Mouse (Mus musculus): ENCODE measurements at regions not wholly inside any gene's neighbourhood (a gene's known extent, or its start where the extent isn't known, plus 50 kb on each side); places are given as distances from the start of the nearest gene placed in this dataset.

GRCm38 (mm10) chr6:31078413-31078812 is 119.5 kb upstream of the Klf14 start:
- Histone ChIP-seq H3K9me3 (ENCODE audit: control insufficient read depth, low read length) (no peaks in the 10 kb centered on the region), H3K27me3 (ENCODE audit: control insufficient read depth, insufficient read depth, low read depth, low read length) (no peaks in the 10 kb centered on the region), H3K4me1 (replicated peaks; ENCODE audit: control insufficient read depth, insufficient read depth, low read length) (peaks cover 49% of the 10 kb centered on the region), H3K4me2 (ENCODE audit: low read depth, low read length) (no peak overlapping the region), H3K4me3 (ENCODE audit: low read length) (no peak overlapping the region), H3K9ac (ENCODE audit: low read length) (no peak overlapping the region), H3K36me3 (ENCODE audit: control insufficient read depth, insufficient read depth, low read length) (no peaks in the 10 kb centered on the region), H3K27ac (ENCODE audit: low read length) (peak overlapping the region; percentile 91)
- ATAC-seq (ENCODE audit: low read depth), result 0 out of 2 replicates have a peak, but pooled peaks have one; percentile 7
- WGBS, result 46% methylated on average over 6 of the region's 6 CpGs

DNA sequence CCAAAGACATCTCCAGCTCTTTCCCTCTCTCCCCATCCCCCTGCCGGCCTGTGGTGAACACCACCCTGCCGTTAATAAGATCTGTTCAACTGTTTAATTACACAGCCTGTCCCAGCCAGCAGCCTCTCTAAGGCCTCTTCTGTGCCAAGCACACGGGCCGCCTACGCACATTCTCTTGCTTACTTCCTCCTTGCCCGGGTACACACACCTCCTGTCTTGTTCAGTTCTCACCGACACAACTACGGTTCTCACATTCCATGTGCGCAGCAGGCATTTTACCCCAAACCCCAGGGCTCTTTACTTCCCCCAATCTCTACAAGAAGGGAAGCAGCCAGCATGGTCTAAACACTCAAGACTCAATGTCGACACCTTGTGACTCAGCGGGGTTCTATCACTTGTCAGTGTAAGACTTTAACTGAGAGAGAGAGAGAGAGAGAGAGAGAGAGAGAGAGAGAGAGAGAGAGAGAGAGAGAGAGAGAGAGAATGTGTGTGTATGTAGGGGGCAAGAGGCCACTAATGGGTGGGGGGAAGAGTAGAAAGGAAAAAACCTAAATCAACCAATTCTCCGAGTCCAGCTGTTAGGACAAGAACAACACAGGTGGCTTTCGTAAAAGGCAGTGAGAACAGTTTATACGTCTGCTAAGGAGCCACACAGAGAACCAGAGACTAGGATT is 120.8 kb upstream of the Klf14 start:
- no peak overlapping the region for H3K9ac ChIP-seq (ENCODE audit: low read length)
- H3K36me3 ChIP-seq (ENCODE audit: control insufficient read depth, insufficient read depth, low read length), result no peaks in the 10 kb centered on the region
- no peak overlapping the region for H3K4me3 ChIP-seq (ENCODE audit: low read length)
- H3K9me3 ChIP-seq (ENCODE audit: control insufficient read depth, low read length), result no peaks in the 10 kb centered on the region
- H3K27ac ChIP-seq (ENCODE audit: low read length), result peak overlapping the region; percentile 71
- H3K4me1 ChIP-seq (replicated peaks; ENCODE audit: control insufficient read depth, insufficient read depth, low read length), result peaks cover 44% of the 10 kb centered on the region
- 46% methylated on average over 14 of the region's 14 CpGs for WGBS
- ATAC-seq (ENCODE audit: low read depth), result 0 out of 2 replicates have a peak, but pooled peaks have one; percentile 9
- H3K27me3 ChIP-seq (ENCODE audit: control insufficient read depth, insufficient read depth, low read depth, low read length), result no peaks in the 10 kb centered on the region
- H3K4me2 ChIP-seq (ENCODE audit: low read depth, low read length), result no peak overlapping the region

DNA sequence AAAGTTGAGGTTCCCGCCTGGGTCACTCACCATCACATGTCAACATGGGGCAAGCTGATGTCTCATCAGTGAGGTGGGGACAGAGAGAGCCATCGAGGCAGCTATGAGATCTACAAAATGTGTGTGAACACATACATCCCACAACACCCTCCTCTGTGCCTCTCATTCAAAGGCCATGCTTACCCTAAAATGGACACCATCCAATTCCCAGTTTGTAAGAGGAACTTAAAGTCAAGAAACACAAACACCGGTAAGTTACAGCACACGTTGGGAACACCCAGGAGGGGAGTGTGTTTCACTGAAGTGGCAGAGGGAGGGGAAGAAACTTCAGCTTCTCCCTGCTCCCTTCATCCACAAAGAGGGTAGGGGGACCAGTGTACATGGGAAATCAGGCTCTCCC is 121.4 kb upstream of the Klf14 start:
- no peak overlapping the region for H3K4me3 ChIP-seq (ENCODE audit: low read length)
- no peak overlapping the region for H3K4me2 ChIP-seq (ENCODE audit: low read depth, low read length)
- peaks cover 44% of the 10 kb centered on the region for H3K4me1 ChIP-seq (replicated peaks; ENCODE audit: control insufficient read depth, insufficient read depth, low read length)
- H3K36me3 ChIP-seq (ENCODE audit: control insufficient read depth, insufficient read depth, low read length), result no peaks in the 10 kb centered on the region
- H3K9ac ChIP-seq (ENCODE audit: low read length), result no peak overlapping the region
- H3K9me3 ChIP-seq (ENCODE audit: control insufficient read depth, low read length), result no peaks in the 10 kb centered on the region
- H3K27ac ChIP-seq (ENCODE audit: low read length), result peak overlapping the region; percentile 71
- no peaks in the 10 kb centered on the region for H3K27me3 ChIP-seq (ENCODE audit: control insufficient read depth, insufficient read depth, low read depth, low read length)
- no peak for ATAC-seq (ENCODE audit: low read depth)
- 46% methylated on average over 4 of the region's 4 CpGs for WGBS

DNA sequence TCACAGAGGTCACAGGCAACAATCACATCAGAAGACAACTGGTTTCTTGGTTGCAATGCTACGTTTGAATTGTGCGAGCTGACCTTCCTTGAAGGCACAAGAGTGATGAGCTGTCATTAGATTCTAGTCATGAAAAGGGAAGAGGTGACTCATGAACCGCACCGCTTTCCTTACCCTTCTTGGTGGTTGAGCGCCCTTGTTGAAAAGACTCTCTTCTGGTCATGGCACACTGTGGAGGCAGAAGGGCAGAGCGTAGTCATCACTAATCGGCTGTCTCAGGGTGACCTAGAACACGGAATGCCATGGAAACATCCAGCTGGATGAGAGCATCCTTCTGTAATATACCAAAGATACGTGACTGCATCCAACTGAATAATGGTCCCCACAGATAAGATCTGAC is 121.8 kb upstream of the Klf14 start:
- Histone ChIP-seq H3K9ac (ENCODE audit: low read length) (no peak overlapping the region), H3K9me3 (ENCODE audit: control insufficient read depth, low read length) (no peaks in the 10 kb centered on the region), H3K27ac (ENCODE audit: low read length) (no peak overlapping the region), H3K4me1 (replicated peaks; ENCODE audit: control insufficient read depth, insufficient read depth, low read length) (peaks cover 41% of the 10 kb centered on the region), H3K4me2 (ENCODE audit: low read depth, low read length) (no peak overlapping the region), H3K36me3 (ENCODE audit: control insufficient read depth, insufficient read depth, low read length) (no peaks in the 10 kb centered on the region), H3K27me3 (ENCODE audit: control insufficient read depth, insufficient read depth, low read depth, low read length) (no peaks in the 10 kb centered on the region), H3K4me3 (ENCODE audit: low read length) (no peak overlapping the region)
- WGBS, result 87% methylated on average over 9 of the region's 9 CpGs
- no peak for ATAC-seq (ENCODE audit: low read depth)

GRCm38 (mm10) chr6:31081238-31081637 is 122.4 kb upstream of the Klf14 start:
- peaks cover 43% of the 10 kb centered on the region for H3K4me1 ChIP-seq (replicated peaks; ENCODE audit: control insufficient read depth, insufficient read depth, low read length)
- no peak overlapping the region for H3K4me3 ChIP-seq (ENCODE audit: low read length)
- ATAC-seq (ENCODE audit: low read depth), result no peak
- no peaks in the 10 kb centered on the region for H3K27me3 ChIP-seq (ENCODE audit: control insufficient read depth, insufficient read depth, low read depth, low read length)
- 64% methylated on average over 9 of the region's 9 CpGs for WGBS
- H3K9me3 ChIP-seq (ENCODE audit: control insufficient read depth, low read length), result no peaks in the 10 kb centered on the region
- no peaks in the 10 kb centered on the region for H3K36me3 ChIP-seq (ENCODE audit: control insufficient read depth, insufficient read depth, low read length)
- H3K9ac ChIP-seq (ENCODE audit: low read length), result no peak overlapping the region
- H3K4me2 ChIP-seq (ENCODE audit: low read depth, low read length), result no peak overlapping the region
- H3K27ac ChIP-seq (ENCODE audit: low read length), result no peak overlapping the region

GRCm38 (mm10) chr6:31081988-31082387 is 123.1 kb upstream of the Klf14 start:
- H3K36me3 ChIP-seq (ENCODE audit: control insufficient read depth, insufficient read depth, low read length), result no peaks in the 10 kb centered on the region
- no peak overlapping the region for H3K4me3 ChIP-seq (ENCODE audit: low read length)
- H3K4me2 ChIP-seq (ENCODE audit: low read depth, low read length), result no peak overlapping the region
- no peaks in the 10 kb centered on the region for H3K27me3 ChIP-seq (ENCODE audit: control insufficient read depth, insufficient read depth, low read depth, low read length)
- no peak overlapping the region for H3K9ac ChIP-seq (ENCODE audit: low read length)
- H3K9me3 ChIP-seq (ENCODE audit: control insufficient read depth, low read length), result no peaks in the 10 kb centered on the region
- ATAC-seq (ENCODE audit: low read depth), result no peak
- no peak overlapping the region for H3K27ac ChIP-seq (ENCODE audit: low read length)
- H3K4me1 ChIP-seq (replicated peaks; ENCODE audit: control insufficient read depth, insufficient read depth, low read length), result peaks cover 37% of the 10 kb centered on the region
- WGBS, result 55% methylated on average over 7 of the region's 7 CpGs

GRCm38 (mm10) chr6:31082613-31083470 is 124.0 kb upstream of the Klf14 start:
- Histone ChIP-seq H3K36me3 (ENCODE audit: control insufficient read depth, insufficient read depth, low read length) (no peaks in the 10 kb centered on the region), H3K9me3 (ENCODE audit: control insufficient read depth, low read length) (no peaks in the 10 kb centered on the region), H3K4me2 (ENCODE audit: low read depth, low read length) (no peak overlapping the region), H3K9ac (ENCODE audit: low read length) (no peak overlapping the region; the same call in 1 of the 2 replicates), H3K27me3 (ENCODE audit: control insufficient read depth, insufficient read depth, low read depth, low read length) (no peaks in the 10 kb centered on the region), H3K27ac (ENCODE audit: low read length) (peak overlapping the region; percentile 14; the same call in 1 of the 2 replicates), H3K4me3 (ENCODE audit: low read length) (no peak overlapping the region), H3K4me1 (replicated peaks; ENCODE audit: control insufficient read depth, insufficient read depth, low read length) (peaks cover 33% of the 10 kb centered on the region)
- no peak for ATAC-seq (ENCODE audit: low read depth)
- WGBS, result 70% methylated on average over 10 of the region's 10 CpGs

GRCm38 (mm10) chr6:31083701-31084100 is 124.8 kb upstream of the Klf14 start:
- no peaks in the 10 kb centered on the region for H3K9me3 ChIP-seq (ENCODE audit: control insufficient read depth, low read length)
- 86% methylated on average over 6 of the region's 6 CpGs for WGBS
- no peak overlapping the region for H3K4me3 ChIP-seq (ENCODE audit: low read length)
- H3K4me2 ChIP-seq (ENCODE audit: low read depth, low read length), result no peak overlapping the region
- peaks cover 34% of the 10 kb centered on the region for H3K4me1 ChIP-seq (replicated peaks; ENCODE audit: control insufficient read depth, insufficient read depth, low read length)
- H3K27me3 ChIP-seq (ENCODE audit: control insufficient read depth, insufficient read depth, low read depth, low read length), result no peaks in the 10 kb centered on the region
- no peak for ATAC-seq (ENCODE audit: low read depth)
- no peak overlapping the region for H3K27ac ChIP-seq (ENCODE audit: low read length)
- H3K36me3 ChIP-seq (ENCODE audit: control insufficient read depth, insufficient read depth, low read length), result no peaks in the 10 kb centered on the region
- no peak overlapping the region for H3K9ac ChIP-seq (ENCODE audit: low read length)

DNA sequence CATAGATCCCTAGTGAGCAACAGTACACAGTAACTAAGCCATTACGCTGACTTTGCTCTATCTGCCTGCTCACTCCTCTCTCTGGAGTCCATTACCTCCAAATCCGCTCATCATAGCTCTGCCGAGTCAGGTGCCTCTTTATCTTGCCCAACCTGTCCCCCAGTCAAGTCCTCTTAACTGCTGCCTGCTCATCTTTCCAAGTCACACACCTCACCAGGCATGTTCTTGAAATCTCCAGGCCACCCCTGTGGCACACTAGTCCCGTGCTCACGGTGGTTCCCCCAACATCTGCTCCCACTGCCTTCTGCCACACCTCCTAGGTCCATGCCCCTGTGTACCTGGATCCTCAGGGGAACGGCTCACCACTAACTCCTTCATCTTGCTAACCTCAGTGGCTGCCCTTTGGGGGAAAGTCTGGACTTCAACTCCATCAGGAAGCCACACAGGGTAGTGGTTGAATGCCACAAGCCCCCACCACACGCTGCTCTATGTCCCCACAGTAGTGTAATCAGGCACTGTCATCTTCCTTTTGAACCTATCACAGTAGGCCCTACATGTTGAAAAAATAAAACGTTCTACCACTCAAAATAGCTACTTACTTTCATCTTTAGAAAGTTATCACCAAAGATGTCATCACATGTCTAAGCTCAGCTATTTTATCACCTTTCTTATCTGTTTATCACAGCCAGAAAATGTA is 126.3 kb upstream of the Klf14 start:
- no peaks in the 10 kb centered on the region for H3K36me3 ChIP-seq (ENCODE audit: control insufficient read depth, insufficient read depth, low read length)
- H3K9me3 ChIP-seq (ENCODE audit: control insufficient read depth, low read length), result no peaks in the 10 kb centered on the region
- peaks cover 34% of the 10 kb centered on the region for H3K4me1 ChIP-seq (replicated peaks; ENCODE audit: control insufficient read depth, insufficient read depth, low read length)
- H3K27ac ChIP-seq (ENCODE audit: low read length), result no peak overlapping the region
- WGBS, result 52% methylated on average over 8 of the region's 8 CpGs
- no peak for ATAC-seq (ENCODE audit: low read depth)
- no peak overlapping the region for H3K9ac ChIP-seq (ENCODE audit: low read length)
- H3K4me3 ChIP-seq (ENCODE audit: low read length), result no peak overlapping the region
- H3K27me3 ChIP-seq (ENCODE audit: control insufficient read depth, insufficient read depth, low read depth, low read length), result no peaks in the 10 kb centered on the region
- no peak overlapping the region for H3K4me2 ChIP-seq (ENCODE audit: low read depth, low read length)

All from lung, embryonic 16.5 days (tissue).